Mouse (Mus musculus) lung, postnatal 36 days (tissue): Measurements from ENCODE around the gene Gm20388.
A peak's percentile ranks its signal among the peaks of the same experiment; 100 is the strongest.

Source experiments
- DNase-seq: peaks from one replicate; pipeline ENCODE4 v3.0.0; 2022; ENCODE audit warnings: mixed read lengths

Gm20388 gene

DNA sequence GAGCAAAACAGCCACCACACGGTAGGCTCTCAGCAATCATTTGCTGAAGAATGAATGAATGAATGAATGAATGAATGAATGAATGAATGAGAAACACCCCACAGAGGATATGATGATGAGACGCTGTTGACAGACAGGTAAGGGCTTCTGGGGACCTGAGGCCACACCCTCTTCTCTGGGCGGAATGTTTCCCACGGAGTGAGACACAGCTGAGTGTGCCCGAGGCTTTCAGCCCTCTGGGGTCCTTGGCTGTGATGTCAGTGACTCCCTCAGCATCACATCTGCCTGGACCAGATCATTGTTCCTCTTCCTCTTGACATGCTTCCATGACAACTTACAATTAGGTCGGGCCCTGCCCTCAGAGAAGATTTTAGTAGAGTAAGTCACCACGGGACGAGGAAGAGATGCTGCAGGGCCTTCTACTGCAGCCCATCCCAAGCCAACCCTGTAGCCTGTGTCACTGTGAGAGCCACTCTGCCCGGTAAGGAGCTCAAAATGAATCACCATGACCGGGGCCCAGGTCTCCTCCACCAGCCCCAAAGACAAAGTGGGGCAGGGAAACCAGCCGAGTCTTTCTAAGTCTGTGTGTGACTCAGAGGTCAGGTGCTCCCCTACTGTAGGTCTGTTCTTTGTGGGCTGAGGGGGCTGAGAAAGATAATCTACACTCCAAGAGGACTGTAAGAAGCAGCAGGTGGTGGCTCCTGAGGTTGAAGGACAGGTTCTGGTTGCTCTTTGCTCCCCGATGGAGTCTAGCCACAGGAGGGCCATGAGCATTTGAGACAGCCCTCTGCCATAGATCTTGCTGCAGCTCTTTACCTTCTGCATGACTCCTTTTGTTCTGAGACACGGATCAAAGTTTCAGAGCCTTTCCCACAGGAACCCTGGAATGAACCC, 3844.1 kb downstream of the Gm20388 start:
- no peak for DNase-seq

DNA sequence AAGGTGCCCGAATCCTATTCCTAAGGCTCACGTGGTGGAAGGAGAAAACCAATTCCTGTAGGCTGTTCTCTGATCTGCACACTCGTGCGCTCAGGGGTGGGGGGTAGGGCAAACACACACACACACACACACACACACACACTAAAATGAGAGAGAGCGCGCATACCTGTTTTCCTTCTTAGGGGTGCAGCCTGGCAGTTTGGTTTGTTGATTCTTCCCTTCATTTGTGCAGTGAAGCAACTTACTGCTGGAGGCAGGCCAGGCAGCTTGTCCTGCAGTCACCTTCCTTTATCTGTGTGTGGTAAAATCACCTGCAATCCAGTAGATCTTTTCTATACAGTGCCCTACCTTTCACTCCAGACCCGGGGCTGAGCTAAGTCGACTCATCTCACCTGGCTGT, 3846.3 kb downstream of the Gm20388 start:
- DNase-seq, result peak; percentile 33

DNA sequence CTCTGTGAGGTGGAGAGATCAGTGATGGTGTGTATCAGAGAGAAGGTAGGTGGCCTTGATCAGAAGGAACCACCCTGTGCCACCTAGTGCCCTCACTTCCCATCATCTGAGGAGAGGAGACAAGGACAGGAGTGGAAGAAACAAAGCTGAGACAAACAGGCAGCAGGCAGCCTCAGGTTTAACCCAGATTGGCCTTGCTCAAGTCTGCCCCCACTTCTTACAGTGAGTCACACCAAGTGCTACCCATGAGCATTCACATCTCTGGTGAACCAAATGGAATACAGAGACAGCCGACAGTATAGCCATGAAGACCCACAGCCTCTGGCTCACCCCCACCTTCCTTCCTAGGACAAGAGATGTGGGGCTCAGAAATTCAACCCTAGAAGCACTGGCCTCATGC, 3848.3 kb downstream of the Gm20388 start:
- no peak for DNase-seq

DNA sequence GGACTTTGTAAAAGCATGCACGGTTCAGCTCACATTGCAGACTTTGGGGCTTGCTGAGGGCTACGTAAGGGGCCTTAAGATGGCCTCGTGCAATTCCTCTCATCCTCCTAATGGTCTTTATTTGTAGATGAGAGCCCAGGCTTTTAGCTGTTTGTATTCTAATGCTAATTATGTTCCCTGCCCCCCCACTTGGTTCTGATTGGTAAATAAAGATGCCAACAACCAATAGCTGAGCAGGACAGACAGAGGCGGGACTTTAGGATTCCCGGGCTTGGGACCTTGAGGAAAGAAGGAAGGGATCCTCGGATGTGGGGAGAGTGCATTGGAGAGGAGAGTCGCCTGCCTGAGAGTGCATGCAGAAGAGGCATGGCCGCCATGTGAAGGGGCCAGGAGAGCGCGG, 3849.3 kb downstream of the Gm20388 start:
- peak; percentile 13 for DNase-seq

DNA sequence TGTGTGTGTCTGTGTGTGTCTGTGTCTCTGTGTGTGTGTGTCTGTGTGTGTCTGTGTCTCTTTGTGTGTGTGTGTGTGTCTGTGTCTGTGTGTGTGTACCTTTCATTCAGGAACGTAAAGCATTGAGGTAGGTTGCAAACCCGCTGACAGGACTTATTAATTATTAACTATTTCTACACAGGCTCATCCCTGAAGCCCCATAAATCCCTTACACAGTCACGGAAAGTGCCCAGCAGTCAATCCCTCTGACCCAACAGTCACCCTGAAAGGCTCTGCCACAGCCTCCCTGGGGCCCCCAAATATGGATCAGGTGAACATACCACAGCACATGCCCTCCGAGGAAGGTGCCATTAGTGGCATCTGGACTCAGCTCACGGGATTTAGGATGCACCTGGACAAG, 3849.9 kb downstream of the Gm20388 start:
- DNase-seq, result no peak

DNA sequence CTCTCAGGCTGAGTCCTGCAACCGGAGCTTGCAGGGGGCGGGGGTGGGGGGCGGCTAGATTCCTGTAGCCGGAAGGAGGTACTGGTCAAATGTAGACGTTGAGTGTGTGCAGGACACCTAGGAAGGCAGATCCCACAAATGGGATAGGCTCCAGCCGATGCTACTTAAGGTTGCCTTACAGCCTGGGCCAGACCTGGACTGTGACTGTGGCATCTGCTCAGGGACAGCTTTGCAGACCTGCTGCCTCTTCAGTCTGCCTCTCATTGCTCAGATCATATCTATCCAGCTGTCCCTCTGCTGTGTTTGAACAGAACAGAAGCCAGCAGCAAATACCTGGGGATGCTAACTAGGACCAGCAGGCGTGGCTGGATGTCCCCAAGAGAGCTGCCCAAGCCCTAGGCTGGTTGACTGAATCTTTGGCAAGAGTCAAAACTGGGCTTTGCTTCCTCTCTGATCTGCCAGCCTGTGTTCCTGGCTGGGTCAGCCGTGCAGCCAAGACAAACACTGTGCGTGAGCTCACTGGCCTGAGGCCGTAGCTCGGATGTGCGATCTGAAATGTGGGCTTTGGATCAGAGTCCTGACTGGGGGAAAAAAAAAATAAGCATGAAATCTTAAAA, 3850.7 kb downstream of the Gm20388 start:
- peak; percentile 51 for DNase-seq

DNA sequence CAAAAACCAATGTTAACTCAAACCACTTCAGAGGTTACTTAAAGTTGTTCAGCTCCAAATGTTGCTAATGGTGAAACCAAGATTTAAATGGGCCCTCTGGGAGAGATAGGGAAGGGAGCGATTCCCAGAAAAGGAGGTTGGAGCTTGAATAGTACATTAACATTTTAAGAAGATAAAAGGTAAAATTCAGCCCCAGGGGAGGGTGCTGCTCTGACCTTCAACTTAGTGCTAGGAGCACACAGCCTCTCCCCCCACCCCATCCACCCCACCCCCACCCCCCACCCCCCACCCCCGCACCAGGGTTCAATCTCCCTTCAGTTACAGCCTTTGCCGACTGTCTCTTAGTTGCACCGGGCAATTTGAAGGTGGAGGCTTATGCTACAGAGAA, 3851.2 kb downstream of the Gm20388 start:
- no peak for DNase-seq

DNA sequence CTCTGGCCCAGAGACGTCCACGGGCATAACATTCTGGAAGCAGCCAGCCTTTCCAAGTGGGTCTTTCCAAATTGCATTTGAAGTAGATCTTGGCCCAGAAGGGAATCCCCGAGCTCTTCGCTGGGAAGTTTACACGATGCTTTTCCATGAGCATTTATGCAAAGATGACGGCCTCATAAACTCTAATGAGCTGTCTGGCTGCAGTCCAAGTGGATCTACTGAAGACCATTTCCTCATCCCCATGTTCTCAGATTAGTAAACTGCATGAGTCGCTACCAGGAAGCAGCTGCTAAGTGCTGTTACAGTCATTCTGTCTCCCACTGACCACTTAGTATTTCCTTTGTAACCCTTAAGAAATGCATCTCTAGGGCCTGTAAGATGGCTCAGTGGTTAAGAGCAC, 3852.7 kb downstream of the Gm20388 start:
- peak; percentile 62 for DNase-seq

DNA sequence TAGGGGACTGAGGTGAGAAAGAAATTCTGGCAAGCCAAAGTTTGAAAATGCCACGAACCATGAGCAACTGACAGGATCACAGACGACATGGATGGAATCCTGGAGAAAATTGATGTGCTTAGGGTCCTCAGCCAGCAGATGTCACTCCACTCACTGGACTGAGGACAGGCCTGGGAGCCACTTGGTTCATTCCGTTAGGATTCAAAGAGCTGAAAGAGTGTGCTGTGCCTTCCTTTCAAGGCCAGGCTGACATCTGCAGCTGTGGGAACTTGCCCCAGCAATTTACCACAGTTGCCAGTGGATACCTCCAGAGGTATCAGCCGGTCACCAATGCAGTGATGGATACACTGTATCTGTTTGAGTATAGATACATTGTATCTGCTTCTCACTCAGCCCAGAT, 3854.0 kb downstream of the Gm20388 start:
- DNase-seq, result no peak

DNA sequence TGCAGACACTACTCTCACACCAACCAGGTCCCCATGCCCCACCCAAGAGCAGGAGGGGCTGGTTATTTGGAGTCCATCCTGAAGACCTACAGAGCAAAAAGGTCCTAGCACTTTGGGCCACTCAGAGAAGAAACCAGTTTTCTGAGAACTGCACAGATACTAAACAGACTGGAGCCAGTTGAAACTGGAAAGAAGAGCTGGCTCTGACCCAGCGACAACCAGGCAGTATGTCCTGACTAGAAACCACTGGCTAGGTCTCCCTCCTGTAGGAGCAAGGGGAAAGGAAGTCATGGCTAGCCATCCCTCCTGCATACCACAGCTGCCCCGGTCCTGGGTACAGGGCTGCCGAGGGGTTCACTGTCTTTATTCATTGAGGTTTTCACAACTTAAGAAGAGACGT, 3855.9 kb downstream of the Gm20388 start:
- DNase-seq, result no peak

DNA sequence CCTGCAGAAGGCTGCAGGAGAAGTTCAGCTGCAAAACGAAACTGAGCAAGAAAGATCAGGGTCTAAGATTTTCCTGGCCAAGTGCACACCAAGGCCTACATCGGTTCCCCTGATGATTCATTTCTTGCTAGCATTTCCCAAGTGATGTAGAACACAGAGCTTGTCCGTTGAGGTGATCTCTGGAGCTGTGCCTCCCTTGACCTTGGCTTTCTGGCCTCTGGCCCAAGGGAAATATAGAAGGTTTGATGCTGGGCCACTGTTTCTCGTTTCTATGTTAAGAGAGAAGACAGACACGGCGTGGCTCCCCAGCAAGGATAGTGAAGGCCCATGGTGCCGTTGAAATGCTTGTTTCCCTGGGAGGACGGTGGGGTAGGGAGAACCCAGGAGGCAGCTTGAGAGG, 3857.2 kb downstream of the Gm20388 start:
- DNase-seq, result no peak

DNA sequence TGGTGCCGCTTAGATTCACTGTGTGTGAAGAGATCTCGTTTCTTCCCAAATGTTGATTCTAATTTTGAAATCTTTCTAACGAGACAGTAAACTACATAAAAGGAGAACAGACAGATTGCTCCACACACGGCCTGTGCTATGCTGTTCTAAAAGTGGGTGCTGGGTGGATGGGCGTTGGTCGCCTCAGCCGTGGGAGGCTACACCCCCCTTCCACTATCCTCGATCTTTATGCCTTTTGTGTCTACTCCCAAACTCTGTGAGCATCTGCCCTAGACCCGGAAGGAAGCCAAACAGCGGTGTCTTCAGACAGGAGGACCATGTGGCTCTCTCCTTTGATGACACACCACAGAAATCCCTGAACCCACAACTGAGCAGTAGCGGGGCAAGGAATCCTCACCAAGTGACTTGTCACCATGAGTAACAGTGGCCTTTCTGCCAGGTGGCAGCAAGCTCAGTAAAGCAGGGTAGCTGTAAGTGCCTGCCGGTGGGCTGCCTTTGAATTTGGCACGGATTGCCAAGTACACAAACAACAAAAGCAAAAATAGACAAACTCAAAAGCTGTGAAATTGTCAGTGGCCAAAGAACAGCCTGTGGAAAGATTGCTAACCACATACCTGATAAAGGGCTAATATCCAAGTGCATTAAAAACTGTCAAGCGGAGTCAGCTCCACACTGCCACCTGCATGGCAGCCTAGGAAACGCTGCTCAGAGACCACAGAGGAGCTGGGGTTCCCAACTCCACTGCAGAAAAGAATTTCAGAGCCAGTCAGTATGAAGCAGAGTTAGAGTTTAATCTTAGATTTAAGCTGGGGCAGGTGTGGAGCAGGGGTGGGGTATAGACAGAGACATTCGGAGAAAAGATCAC, 3858.1 kb downstream of the Gm20388 start:
- DNase-seq, result peak; percentile 67

DNA sequence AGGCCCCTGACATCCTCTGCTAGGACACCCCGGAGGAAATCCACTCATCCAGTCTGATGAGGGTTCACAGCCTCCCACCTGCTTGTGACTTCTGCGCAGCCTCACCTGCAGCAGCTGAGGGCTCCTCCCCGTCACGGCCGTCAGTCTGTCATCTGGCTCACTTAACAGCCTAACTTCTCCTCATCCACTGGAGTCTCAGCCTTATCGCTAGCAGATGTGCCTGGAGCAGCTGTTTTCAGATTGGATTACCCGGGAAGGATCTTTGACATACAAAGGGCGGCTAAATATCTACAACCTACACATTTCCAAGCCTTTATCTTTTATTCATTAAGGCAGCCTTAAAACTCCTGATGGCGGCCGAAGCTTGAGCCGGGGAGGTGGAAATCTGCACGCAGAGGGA, 3862.8 kb downstream of the Gm20388 start:
- no peak for DNase-seq

DNA sequence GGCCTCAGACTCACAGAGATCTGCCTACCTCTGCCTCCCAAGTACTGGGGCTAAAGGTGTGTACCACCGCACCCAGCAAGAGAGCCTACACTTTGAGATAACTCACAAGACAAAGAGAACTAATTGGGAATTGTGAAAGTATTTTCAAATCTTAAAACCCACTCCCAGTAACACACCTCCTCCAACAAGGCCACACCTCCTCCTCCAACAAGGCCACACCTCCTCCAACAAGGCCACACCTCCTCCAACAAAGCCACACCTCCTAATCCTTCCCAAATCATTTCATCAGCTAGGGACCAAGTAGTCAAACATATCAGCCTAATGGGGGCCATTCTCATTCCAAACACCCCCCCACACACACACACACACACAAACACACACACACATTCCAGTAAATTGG, 3863.8 kb downstream of the Gm20388 start:
- DNase-seq, result no peak

DNA sequence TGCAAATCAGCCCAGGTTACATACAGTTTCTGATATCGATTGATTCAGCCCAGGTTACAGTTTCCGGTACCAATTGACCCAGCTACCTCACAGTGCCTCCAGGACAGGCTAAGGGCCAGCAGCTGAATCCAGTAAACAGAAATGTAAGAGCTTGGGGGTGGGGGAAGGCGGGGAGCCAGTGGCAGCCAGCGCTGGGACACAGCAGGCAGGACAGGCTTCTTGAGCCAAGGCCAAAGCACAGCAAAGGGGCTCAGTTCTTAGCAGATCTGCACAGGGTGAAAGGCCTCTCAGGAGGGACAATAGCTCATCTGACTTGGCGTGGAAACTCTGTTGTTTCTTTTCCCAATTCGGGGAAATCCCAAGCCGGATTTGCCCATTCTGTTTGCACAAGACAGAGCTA, 3866.7 kb downstream of the Gm20388 start:
- DNase-seq, result peak; percentile 40

DNA sequence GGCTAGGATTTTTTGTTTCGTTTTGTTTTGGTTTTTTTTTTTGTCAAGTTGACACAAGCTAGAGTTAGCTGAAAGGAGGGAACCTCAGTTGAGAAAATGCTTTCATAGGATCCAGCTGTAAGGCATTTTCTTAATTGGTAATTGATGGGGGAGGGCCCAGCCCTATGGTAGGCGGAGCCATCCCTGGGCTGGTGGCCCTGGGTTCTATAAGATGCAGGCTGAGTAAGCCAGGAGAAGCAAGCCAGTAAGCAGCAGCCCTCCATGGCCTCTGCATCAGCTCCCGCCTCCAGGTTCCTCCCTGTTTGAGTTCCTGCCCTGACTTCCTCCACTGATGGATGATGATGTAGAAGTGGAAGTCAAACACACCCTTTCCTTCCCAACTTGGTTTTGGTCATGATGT, 3869.8 kb downstream of the Gm20388 start:
- DNase-seq, result no peak

DNA sequence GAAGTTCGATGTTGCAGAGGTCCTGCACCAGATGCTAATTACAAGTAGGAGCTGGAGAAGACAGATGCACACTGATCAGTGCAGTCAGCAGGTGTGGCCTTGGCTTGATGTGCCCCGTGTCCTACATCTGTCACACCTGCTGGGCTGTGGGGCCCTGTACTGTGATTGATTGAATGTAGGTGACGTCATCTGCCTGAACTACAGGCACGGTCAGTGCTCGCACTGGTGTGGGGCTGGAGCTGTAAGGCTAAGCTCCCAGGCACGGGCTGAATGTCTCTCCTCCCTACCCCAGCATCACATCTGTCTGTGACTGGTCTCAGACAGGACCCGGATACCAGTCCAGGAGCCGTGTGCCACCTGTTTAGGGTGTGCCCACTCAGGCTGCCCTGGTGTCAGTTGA, 3870.6 kb downstream of the Gm20388 start:
- DNase-seq, result no peak

DNA sequence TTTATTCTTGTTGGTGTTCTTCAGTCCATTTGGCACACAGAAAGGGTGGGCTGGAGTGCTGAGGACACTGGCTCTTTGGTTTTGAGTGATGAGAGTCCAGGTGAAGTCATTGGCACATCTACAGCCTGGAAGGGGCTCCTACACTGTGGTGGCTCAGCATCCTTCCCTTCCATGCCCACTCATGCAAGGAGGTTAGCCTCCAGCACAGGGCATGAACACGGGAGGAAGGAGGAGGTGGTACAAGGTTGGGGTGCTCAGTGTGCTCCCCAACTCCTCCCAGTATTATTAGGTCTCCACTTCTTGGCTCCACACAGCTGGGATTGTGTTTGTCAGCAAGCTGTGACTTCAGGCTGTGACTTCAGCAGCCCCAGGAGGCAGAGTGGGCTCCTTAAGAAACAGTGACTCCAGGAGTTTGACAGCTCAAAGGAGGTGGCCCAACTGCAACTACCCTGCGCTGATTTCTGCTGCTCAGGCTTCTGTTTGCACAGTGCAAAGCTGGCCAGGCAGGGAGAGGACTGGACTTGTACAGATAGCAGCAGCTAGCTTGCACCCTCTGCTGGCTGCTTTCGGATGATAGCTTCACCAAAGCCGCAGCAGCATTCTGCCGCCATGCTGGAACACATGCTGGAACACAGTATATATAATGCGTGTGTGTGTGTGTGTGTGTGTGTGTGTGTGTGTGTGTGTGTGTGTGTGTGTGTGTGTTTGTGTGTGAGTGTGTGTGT, 3873.0 kb downstream of the Gm20388 start:
- peak; percentile 89 for DNase-seq

DNA sequence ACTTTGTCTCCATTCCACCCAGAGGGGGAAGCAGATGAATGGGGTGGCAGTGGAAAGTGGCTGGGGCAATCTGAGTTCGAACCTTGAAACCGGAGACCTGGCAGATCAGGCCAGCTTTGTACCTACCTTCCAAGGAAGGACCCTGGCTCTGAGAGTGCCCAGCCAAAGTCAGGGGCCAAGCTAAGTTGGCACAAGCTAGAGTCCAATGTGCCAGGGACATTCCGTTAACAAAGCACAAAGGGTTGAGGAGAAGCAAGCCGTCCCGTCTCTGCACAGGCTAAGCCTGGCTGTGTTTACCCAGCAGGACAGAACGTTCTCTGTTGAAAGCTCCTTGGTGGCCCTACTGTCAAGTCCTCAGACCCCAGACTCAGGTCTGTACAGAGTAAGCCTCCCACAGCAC, 3875.5 kb downstream of the Gm20388 start:
- DNase-seq, result no peak

DNA sequence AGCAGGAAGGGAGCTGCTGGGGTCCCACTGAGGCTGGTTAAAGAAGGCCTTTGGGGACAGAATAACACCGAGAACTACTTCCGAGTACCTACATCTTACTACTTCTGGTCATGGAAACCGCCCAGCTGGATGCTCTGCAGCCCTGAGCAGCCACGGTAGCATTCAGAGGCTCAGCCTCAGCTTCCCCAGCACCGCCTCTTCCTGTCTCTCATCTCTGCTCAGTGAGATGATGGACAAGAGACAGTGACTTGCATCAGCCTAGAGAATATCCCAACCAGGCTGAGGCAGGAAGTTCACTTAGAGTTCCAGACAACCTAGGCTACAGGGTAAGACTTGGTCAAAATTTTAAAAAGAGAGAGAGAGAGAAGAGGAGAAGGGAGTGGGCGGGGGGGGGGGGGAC, 3876.0 kb downstream of the Gm20388 start:
- no peak for DNase-seq

DNA sequence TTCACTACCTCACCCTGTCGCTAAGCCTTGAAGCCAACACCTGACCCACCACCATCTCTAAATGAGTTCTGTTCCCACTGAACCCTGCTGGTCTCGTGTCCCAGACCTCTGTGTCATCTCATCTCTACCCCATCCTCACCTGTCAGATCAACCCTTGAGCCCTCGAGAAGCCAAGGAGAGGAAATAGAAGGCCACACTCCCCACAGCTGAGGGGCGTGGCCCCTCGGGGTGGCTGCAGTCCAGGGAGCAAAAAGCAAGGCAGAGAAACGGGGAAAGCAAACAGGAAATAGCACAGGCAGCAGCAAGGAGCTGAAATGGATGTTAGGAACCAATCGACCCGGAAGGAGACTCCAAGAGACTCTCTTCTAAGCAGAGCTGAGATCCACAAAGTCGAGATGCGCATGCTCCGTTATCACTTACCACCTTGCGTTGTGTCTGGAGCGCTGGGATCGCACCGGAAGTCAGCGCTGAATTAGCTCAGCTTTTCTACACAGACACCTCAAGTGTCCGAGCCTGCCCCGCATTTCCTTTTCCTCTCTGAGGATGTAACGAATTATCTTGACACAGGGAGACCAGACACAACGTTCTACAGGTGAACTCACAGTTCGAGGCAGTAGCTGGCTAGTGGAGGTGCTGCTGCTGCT, 3876.7 kb downstream of the Gm20388 start:
- no peak for DNase-seq

DNA sequence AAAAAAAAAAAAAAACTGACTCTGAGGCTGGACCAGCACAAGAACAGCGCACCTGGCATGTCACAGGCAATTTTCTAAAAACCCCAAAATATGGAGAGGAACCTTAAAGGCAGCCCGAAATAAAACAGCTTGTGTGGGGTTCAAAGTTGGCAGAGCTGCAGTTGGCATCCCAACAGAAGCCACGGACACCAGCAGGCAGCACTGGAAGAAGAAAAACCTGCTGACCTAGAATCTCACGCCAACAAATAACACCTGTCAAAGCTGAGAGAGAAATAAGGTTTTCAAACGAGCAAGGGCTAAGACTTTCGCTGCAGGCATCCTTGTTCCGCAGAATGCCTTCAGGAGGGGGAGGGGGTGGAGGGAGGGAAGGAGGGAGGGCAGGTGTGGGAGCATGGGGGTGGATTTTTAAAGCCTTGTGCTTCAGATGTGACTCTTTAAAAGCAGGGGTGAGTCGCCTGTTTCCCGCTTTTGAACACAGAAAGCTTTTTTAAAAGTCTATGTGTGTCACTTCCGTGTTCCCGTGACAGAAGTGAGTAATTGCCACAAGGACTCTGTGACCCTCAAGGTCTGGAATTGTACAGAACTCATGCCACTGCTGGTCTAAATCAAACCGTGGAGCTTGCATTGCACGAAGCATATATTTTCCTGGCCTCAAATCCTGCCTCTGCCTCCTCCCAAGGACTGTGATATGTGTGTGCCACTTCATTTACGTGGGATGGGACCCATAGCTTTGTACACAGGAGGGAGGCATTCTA, 3878.0 kb downstream of the Gm20388 start:
- DNase-seq, result no peak
